Mouse (Mus musculus) gastrocnemius, adult 8-10 months (tissue): ENCODE data around the gene Epb41l2. TPM values are rescaled to one million over a fixed set of nuclear protein-coding genes. Genes with fewer than 3 reads are reported as not detected.

Experiments
- DNase-seq, 2 experiments: peaks; one replicate each; pipeline ENCODE4 v3.0.0; 2022; ENCODE audit warnings: low spot score in 2 of 2
- total RNA-seq, 4 experiments: library from RNA; stranded (reverse); gene quantifications; 2 replicates each; pipeline ENCODE4 v1.2.4; 2022

Epb41l2 gene
- total RNA-seq: 10 to 100 TPM; 15.7 to 26.6 (median 22.7) TPM

DNA sequence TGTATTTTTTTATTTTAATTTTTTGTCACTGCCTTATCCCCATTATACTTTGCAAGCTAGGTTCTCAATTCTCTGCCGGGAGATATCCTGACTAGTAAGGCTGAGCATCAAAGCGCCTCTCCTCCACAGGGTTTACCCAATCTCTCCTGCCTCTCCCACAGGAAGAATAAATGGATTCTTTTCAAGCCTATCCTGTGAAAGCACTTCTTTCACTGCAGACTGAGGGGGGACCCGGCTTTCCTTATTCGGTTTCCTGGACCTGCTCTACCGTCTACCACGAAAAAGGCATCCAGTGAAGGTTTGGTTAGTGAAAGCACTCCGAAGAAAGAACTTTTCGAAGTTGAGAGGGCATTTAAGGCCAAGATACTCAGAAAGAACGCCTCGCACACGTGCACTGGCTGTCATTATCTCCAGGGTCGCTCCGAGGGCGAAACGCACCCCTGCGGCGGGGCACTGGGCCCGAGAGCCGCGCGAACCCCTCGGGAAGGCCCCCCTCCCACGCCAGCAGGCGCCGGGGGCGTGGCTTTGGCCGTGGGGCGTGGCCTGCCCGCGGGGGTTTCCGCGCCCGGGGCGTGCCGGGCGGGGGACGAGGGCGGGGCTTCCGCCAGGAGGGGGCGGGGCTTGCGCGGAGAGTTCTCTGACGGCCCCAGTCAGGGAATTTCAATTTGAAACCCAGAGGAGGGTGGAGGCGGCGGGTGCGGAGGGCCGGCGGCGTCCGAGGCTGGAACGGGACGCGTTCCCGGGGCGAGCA lies at the start of gene Epb41l2:
Epb41l2 (plus strand) TSS at position 591 of the 751 bp plus-strand sequence.
- peak; percentile 91 for DNase-seq

GRCm38 (mm10) chr10:25309996-25310395 lies 49.6 kb upstream of the Epb41l2 start:
- DNase-seq: no peak

DNA sequence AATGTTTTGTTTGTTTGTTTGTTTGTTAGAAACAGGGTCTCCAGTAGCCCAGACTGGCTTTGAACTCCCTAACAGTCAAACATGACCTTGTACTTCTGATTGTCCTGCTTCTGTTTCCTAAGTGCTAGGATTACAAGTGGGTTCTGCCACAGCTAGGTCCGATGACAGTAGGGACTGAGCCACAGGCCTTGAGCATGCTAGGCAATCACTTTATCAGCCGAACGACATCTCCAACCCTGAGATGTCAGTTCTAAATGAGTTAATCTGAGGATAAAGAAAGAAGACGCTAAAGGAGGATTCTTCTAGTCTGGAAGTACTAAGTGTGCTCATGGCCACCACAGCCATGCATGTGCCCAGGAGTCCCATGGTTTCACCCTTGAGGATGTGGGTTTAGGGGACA lies 48.9 kb upstream of the Epb41l2 start:
- no peak for DNase-seq

GRCm38 (mm10) chr10:25311554-25312212 lies 47.9 kb upstream of the Epb41l2 start:
- no peak for DNase-seq

GRCm38 (mm10) chr10:25313856-25314584 lies 45.6 kb upstream of the Epb41l2 start:
- no peak for DNase-seq

GRCm38 (mm10) chr10:25317665-25318064 lies 41.9 kb upstream of the Epb41l2 start:
- DNase-seq: no peak

DNA sequence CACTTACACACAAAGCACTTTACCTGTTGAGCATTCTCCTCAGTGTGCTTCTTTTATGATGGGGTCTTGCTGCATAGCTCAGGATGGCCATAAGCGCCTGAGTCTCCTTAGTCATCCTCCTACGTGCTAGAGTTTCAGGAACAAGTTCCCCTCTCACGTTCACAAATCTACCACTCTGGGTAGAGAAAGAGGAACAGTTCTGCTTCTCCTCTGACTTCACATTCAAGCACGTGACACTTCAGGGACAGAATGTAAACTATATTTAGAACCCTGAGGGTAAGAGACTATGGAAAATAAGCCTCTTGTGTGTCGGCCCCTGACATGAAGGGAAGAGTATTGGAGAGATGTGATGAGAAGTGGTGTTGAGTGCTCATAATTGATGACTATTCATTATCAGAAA lies 41.2 kb upstream of the Epb41l2 start:
- no peak for DNase-seq

- DNase-seq: no peak
Observed at GRCm38 (mm10) chr10:25319531-25319930, 40.1 kb upstream of the Epb41l2 start.

DNA sequence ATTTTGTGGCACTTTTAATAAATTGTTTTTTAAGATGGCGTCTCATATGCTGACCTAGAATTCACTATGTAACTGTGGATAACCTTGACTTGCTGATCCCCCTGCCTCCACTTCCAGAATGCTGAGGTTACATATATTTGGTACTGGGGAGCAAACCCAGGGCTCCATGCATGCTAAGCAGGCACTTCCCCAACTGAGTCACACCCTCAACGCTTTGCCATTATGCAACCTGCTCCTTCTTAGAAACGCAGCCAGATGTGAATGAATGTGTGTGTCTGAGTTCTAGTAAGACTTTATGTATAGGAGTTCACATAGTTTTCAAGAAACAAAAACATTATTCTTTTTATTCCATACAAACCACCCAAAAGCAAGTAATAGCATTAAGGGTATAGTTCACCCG lies 38.4 kb upstream of the Epb41l2 start:
- DNase-seq: no peak

DNA sequence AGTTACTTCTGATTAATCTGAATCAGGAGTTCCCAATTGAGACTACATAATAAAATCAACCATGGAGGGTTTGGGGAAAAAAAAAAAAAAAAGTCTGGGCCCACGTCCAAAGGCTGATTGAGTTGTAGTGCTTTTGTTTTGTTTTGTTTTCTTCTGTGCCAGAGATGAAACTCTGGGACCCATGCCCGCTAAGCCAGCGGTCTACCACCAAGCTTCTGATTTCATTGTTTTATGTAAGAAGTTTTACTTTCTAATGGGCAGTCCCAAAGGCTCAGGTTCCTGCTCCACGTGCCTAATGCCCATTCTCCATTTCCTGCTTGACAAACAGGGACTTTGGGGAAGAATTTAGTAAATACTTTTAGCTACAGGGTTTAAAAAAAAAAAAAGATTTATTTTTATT lies 33.9 kb upstream of the Epb41l2 start:
- peak in 1 of 2 experiments; percentile 13 for DNase-seq

- no peak for DNase-seq
Observed at GRCm38 (mm10) chr10:25327511-25327910, 32.1 kb upstream of the Epb41l2 start.

DNA sequence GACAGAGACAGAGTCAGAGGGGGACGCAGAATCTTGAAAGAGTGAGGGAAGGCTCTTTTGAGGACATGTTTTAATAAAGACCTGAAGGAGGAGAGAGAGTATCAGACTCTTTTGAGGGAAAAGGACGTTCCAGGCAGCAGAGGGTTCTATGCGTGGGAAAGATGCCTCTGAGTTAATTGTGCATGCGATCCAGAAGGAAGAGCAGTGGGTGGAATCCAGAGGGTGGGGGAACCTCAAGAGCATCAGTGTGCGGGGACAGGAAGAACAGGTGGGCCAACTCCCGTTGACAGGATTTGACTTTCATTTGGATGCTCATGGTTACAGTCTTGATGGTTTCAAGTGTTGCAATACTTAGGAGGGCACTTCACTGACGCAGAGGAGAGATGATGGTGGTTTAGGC lies 29.5 kb upstream of the Epb41l2 start:
- no peak for DNase-seq

DNA sequence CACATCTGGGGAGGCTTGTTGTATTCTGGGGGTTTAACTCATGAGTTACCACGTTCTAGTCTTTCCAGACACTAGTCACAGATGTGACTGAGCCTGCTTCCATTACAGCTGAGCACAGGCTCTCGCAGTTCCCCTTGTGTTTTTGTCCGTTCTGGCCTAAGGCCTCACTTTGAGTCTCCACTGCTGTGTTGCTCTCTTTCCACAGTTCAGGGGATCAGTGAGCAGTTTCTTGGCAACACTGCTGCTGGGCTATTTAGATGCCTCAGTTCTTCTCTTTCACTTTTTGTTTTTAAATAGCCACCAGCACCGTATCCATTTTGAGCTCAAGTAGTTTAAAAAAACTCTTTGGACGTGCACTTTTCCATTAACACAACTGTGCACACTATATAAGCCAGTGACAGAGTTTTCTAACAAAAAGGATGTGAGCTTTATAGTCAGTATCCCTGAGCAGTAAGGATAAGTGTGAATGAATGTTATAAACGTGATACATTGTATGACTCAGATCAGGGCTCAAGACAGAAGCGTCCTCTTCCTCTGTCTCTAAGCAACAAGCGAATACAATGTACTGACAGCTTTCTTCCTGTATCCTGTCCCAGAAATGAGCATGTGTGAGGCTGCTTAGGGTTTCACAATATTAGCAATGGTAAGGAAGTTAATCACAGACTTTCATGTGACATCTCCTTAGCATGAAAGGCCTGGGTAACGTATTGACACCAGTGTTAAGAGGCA lies 28.1 kb upstream of the Epb41l2 start:
- no peak for DNase-seq

- DNase-seq: no peak
Observed at GRCm38 (mm10) chr10:25333390-25334079, 26.1 kb upstream of the Epb41l2 start.

- no peak for DNase-seq
Observed at GRCm38 (mm10) chr10:25340675-25341074, 18.9 kb upstream of the Epb41l2 start.

GRCm38 (mm10) chr10:25342801-25343200 lies 16.8 kb upstream of the Epb41l2 start:
- DNase-seq: no peak

DNA sequence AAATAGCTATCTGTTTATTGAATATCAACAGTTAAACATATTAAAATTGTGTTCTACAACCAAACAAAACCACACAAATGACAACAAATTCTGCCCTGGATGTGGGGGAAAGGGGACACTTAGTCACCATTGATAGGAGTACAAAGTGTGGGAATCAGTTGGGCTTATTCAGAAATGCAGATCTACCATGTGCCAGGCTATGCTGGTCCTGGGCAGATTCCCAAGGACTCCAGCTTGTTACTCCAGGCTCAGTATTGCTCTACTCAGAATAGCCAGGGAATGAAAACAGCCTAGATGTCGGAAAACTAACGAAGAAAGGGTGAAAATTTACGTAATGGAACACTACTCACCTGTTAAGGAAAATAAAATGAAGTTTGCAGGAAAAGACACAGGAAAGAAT lies 5.7 kb upstream of the Epb41l2 start:
- DNase-seq: no peak

GRCm38 (mm10) chr10:25354390-25354789 lies 5.2 kb upstream of the Epb41l2 start:
- DNase-seq: no peak

GRCm38 (mm10) chr10:25359959-25360811 lies 587 bp downstream of the Epb41l2 start:
- DNase-seq: peak in 1 of 2 experiments; percentile 12

GRCm38 (mm10) chr10:25362235-25362634 lies 2.6 kb downstream of the Epb41l2 start:
- DNase-seq: no peak
